Mouse (Mus musculus) kidney, postnatal 25 days (tissue): Measurements from ENCODE around the gene Gm20388.
A peak's percentile ranks its signal among the peaks of the same experiment; 100 is the strongest.
"Not testable (repeated sequence)": the region's sequence is repeated elsewhere in the genome, so short reads cannot be mapped to it uniquely, and the experiment has no call there.

Experiments
- DNase-seq, 2 experiments: peaks; one replicate each; pipeline ENCODE4 v3.0.0; 2021; ENCODE audit warnings: mixed read lengths in 2 of 2

Gene Gm20388

GRCm38 (mm10) chr8:121397201-121397698, 1486.6 kb downstream of the Gm20388 start:
- DNase-seq, result no peak

GRCm38 (mm10) chr8:121398081-121398480, 1487.4 kb downstream of the Gm20388 start:
- no peak for DNase-seq

DNA sequence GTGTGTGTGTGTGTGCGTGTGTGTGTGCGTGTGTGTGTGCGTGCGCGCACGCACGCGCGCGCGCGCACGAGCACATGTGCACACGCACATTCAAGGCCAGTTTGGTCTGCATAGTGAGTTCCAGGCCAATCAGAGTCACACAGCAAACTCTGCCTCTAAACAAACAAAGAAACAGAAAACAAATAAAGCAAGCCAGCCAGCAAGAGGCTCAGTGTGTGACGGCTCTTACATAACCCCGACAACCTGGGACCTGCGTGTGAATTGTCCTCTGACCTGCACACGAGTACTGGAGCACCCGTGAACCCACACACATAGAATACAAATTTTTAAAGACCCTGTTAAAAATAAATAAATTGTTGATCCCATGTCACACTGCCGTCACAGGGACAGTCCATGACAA, 1488.1 kb downstream of the Gm20388 start:
- no peak for DNase-seq

DNA sequence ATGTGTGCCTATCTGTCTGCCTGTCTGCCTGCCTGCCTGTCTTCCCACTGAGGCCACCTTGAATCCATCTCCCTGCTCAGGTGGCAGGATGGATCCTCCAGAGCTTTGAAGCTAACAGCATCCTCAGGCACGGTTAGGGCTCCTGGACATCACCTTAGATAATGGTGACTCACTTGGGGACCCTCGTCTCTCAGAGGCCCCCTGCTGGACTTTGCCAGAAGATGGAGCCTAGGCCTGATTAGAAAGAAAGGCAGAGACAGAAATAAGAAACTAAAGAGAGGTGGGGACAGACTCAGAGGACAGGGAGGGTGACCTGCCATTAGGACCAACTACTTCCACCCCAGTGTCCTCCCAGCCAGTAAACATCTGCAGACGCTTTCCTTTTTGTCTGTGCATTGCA, 1488.5 kb downstream of the Gm20388 start:
- no peak for DNase-seq

DNA sequence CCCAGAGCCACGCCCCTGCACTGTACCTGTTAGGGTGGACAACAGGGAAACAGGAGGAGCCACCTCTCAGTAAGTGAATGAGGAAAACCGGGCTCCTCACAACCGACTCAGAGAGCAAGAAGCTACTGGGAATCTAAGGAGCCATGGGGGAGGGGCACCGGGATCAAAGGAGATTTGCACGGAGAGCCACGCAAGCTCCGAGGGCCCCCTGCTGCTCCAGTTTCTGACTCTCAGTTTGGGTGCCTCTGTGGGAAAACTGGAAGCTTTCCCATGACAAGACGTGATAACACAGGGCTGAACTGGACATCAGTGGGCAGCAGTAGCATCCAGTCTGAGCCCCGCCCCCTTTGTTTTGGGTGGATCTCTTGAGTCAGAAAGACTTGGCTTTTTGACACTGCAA, 1489.9 kb downstream of the Gm20388 start:
- DNase-seq, result peak in 1 of 2 experiments; percentile 9

- DNase-seq, result no peak
Observed at GRCm38 (mm10) chr8:121403821-121404220, 1493.2 kb downstream of the Gm20388 start.

DNA sequence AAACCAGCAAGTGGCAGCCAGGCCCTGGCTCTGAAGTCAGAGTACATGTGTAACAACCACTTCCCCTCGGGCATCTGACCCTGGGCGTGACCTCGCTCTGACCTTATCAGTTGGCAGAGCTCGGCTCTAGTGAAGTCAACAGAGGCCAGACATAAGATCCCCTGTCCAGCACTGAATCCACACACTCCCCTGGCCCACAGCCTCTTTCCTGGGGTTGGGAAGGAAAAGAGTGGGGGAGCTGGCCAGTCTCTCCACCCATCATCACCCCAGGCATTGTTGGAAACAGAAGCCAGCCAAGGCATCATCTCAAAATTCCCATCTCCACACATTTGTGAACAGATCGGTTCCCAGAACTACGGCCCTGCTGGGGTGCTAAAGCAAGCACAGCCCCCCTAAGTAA, 1507.4 kb downstream of the Gm20388 start:
- DNase-seq, result no peak

- peak in 1 of 2 experiments; percentile 22 for DNase-seq
Observed at GRCm38 (mm10) chr8:121419551-121419950, 1508.9 kb downstream of the Gm20388 start.

GRCm38 (mm10) chr8:121421009-121421408, 1510.4 kb downstream of the Gm20388 start:
- no peak for DNase-seq

DNA sequence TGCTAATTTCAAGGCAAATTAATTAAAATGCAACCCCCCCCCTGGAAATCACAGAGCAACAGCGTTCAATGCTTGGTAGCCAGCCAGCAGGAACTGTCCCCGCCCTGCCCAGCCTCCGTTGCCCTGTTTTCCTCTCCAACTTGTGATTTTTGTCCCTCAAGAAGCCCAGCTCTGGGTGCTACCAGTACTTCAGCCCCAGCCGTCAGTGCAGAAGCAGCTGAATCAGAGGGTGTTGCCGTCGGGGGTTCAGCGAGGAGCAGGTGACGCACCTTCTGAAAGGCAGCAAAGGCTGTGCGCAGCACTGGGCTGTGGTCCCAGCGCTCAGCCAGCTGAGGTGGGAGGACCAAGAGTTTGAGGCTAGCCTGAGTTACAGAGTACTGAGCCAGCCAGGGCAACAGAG, 1513.4 kb downstream of the Gm20388 start:
- peak; percentile 31 to 54 for DNase-seq

DNA sequence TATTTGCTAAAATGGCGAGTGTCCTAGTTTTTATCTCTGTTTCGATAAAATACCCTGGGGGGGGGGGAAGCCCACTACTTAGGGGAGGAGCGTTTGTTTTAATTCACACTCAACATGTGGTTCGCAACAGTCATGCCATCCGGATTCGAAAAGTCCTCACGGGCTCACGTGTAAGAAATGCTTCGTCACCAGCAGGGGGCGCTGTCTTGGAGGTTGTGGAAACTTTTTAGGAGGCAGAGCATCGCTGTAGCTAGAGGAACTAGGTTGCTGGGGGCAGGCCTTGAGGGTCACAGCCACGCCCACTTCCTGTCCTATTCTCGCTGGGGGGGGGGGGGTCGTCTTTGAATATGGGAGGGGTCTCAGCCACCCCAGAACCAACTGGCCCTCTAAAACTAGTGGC, 1514.0 kb downstream of the Gm20388 start:
- peak in 1 of 2 experiments; percentile 52 for DNase-seq

- DNase-seq, result peak; percentile 41 to 58
Observed at GRCm38 (mm10) chr8:121431499-121431898, 1520.9 kb downstream of the Gm20388 start.

GRCm38 (mm10) chr8:121433466-121433865, 1522.8 kb downstream of the Gm20388 start:
- DNase-seq, result no peak

DNA sequence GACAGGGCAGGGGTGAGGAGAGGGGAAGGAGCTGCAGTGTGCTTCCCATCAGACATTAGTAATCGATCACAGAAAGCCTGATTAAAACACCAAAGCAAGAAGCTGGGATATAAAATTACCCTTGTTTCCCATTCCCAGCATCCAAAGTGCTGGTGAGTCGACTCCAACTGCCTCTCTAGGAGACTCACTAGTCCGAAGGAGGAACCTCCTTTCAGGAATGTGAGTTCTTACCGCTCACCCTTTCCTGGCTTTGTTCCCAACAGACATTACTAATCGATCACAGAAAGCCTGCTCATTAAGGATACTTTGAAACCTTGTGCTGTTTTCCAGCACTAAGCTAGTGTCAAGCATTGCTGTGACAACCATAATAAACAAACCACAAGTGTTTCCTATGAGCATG, 1526.0 kb downstream of the Gm20388 start:
- peak in 1 of 2 experiments; percentile 35 for DNase-seq

GRCm38 (mm10) chr8:121437506-121437905, 1526.9 kb downstream of the Gm20388 start:
- DNase-seq, result no peak

DNA sequence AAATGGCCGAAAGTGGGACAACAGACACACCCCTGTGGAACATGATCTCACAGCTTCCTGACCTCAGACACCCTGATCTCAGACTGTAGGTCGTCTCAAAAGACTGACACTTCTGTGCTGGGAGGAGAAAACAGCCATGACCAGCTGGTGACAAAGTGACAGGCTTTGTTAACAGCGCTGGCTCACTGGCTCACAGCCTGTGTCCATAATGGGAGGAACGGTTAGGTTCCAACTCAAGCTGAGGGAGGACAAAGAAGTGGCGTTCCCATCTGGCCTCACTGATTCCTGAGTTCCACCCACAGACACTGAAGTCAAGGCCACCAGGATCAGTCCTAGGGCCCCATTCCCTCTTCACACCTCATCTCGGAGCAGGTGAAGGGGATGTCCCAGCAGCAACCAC, 1527.5 kb downstream of the Gm20388 start:
- DNase-seq, result no peak

- DNase-seq, result no peak
Observed at GRCm38 (mm10) chr8:121439351-121439750, 1528.7 kb downstream of the Gm20388 start.

DNA sequence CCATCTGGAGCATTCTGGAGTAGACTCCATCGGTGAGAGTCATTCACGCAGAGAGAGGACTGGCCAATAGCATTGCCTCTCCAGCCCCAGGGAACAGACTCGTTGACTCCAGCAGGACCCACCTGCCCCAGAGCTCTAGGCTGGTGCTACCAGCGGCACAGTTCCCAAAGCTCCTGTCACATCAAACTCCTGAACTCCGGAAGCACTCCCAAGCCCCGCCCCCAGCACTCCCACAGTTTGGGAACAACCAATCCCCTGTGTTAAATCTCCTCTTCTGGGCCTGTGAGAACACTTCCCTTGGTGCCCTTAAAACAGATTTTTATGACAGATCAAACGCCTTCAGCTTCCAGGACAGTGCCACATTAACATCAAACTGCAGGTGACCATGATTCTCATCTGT, 1532.7 kb downstream of the Gm20388 start:
- DNase-seq, result no peak

GRCm38 (mm10) chr8:121444521-121444920, 1533.9 kb downstream of the Gm20388 start:
- DNase-seq, result not testable (repeated sequence)

DNA sequence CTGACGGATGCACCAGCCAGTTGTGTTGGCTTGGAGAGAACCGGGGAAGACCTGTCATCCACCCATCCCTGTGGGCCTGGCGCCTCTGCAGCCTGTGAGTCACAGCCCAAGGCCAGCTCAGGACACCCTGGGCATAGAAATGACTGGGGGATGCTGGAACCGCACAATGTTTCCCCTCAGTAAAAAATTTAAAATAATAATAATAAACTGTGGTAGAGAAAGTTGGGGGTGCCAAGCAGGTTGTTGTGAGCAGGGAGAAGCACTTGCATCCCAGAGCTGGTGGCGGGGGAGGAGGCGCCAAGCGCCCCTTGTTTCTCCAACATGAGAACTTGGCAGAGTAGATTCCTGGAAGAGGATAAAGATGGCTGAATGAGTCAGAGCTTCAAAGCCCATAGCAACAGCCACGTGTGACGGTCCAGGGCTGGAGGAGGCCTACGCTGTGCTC, 1534.4 kb downstream of the Gm20388 start:
- DNase-seq, result no peak

DNA sequence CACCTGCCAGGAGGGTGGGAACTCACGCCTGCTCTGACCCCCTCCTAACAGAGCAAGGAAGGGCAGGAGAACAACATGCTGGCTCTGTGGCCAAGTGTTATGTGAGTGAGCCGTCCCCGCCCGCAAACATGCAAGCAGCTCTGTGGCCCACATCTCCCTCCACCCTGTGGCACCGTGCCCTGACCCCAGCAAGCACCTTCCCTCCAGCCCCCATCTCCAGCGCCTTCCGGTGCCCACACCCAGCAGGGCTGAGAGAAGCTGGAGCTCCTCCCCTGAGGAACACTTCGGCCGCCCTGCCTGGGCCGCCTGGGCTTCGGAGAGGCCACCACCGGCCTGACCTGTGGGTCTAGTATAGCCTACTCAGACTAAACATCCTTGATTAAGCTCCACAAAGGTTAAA, 1535.5 kb downstream of the Gm20388 start:
- peak in 1 of 2 experiments; percentile 17 for DNase-seq

DNA sequence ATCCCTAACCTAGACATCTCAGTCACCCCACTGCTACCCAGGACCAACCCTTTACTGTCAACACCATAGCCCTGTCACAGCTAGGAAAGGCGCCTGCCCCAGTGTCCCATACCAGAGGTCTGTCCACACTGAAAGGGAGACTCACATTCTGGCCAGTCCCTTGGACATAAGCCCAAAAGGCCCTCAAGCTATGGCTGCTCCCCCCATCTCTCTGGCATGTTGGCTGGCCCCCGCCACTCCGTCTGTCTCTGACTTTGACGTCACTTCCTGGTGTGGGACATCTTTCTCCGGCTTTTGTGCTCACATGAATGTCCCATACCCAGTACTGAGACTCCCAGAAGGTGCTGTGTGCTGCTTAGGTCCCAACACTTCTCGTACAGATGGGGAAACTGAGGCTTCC, 1536.2 kb downstream of the Gm20388 start:
- DNase-seq, result no peak

DNA sequence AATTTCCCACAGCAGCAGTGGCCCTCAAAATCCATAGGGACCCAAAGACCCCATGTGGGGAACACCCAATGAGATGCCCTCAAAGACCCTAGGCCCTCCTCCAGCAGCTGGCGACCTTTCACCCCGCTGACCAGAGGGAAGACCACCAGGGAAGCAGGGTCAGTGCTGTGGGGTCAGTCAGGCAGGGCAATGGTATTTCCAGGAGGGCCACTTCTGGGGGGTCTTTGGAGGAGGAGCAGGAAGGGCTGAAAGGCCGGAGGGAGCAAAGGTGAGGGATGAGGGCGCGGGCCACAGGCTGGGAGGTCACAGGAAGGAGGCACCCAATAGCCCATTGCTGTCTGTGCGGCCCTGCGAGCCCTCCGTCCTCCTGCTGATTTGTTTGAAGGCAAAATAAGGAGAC, 1539.6 kb downstream of the Gm20388 start:
- no peak for DNase-seq

- peak; percentile 91 to 93 for DNase-seq
Observed at GRCm38 (mm10) chr8:121451404-121452076, 1540.9 kb downstream of the Gm20388 start.

- peak; percentile 25 to 60 for DNase-seq
Observed at GRCm38 (mm10) chr8:121454737-121455136, 1544.1 kb downstream of the Gm20388 start.
